Mouse (Mus musculus) midbrain, embryonic 15.5 days (tissue): ENCODE results near the gene Chst15. TPM values are rescaled to one million over a fixed set of nuclear protein-coding genes. Genes with fewer than 3 reads are reported as not detected.

ENCODE experiments used
- ATAC-seq: fragments of 200-750 bp; cut with Nextera tagmentation; replicated peaks from 2 replicates; pipeline ENCODE4 v1.8.0; 2017; ENCODE audit warnings: moderate TSS enrichment
- H3K27ac ChIP-seq: fragments of 300-500 bp; sonication (generic); 2 replicates; pipeline ENCODE4 v1.5.1; 2015; ENCODE audit warnings: mild to moderate bottlenecking, inconsistent platforms
- H3K27me3 ChIP-seq: fragments of 300-500 bp; sonication (generic); replicated peaks from 2 replicates; pipeline ENCODE4 v1.6.1; 2015; ENCODE audit warnings: inconsistent platforms
- H3K36me3 ChIP-seq: fragments of 300-500 bp; sonication (generic); replicated peaks from 2 replicates; pipeline ENCODE4 v1.6.1; 2015; ENCODE audit warnings: inconsistent platforms
- H3K4me1 ChIP-seq: fragments of 300-500 bp; sonication (generic); 2 replicates; pipeline ENCODE4 v1.6.1; 2015; ENCODE audit warnings: inconsistent platforms
- H3K4me2 ChIP-seq: fragments of 300-500 bp; sonication (generic); 2 replicates; pipeline ENCODE4 v1.6.1; 2015; ENCODE audit warnings: inconsistent platforms, mild to moderate bottlenecking, moderate library complexity
- H3K4me3 ChIP-seq: fragments of 300-500 bp; sonication (generic); 2 replicates; pipeline ENCODE4 v1.5.1; 2015; ENCODE audit warnings: mild to moderate bottlenecking, inconsistent platforms
- H3K9ac ChIP-seq: fragments of 300-500 bp; sonication (generic); 2 replicates; pipeline ENCODE4 v1.6.1; 2015; ENCODE audit warnings: mild to moderate bottlenecking, inconsistent platforms
- H3K9me3 ChIP-seq: fragments of 300-500 bp; sonication (generic); 2 replicates; pipeline ENCODE4 v1.6.1; 2016; ENCODE audit warnings: inconsistent platforms
- WGBS: fragments of 180-500 bp; shearing (Covaris S2); methylation state at CpG from one replicate; pipeline ENCODE4 v1.1.7; 2015; ENCODE audit warnings: mixed read lengths; 5-methylcytosine and 5-hydroxymethylcytosine counted together
- polyA plus RNA-seq: library from polyadenylated mRNA; unstranded; fragments of >200 nt; fragmentation: Nextera tagmentation; extraction: Ambion mirVana; gene quantifications from 2 replicates; pipeline ENCODE4 v1.2.1, GENCODE M21; 2015

Gene Chst15
- polyA plus RNA-seq, 1 experiment from 2014 or later = 13.5 TPM

- Histone ChIP-seq H3K9me3 (no peaks in the 10 kb centered on the region), H3K4me2 (no peak overlapping the region), H3K27ac (no peak overlapping the region), H3K27me3 (no peaks in the 10 kb centered on the region), H3K36me3 (no peaks in the 10 kb centered on the region), H3K4me1 (peaks cover 37% of the 10 kb centered on the region), H3K9ac (no peak overlapping the region), H3K4me3 (no peak overlapping the region)
- 45% methylated on average over 14 of the region's 14 CpGs for whole genome bisulfite sequencing
- ATAC-seq = no peak
These were observed 30.2 kb downstream of the Chst15 start for GRCm38 (mm10) chr7:132286630-132287339.

- H3K4me3 ChIP-seq = no peak overlapping the region
- no peak overlapping the region for H3K9ac ChIP-seq
- no peaks in the 10 kb centered on the region for H3K36me3 ChIP-seq
- H3K27me3 ChIP-seq = no peaks in the 10 kb centered on the region
- WGBS = 0% methylated on average over 1 of the region's 1 CpGs
- peak overlapping the region; percentile 48; the same call in 1 of the 2 replicates for H3K27ac ChIP-seq
- no peaks in the 10 kb centered on the region for H3K9me3 ChIP-seq
- 0 out of 2 replicates have a peak, but pooled peaks have one; percentile 20 for ATAC-seq
- no peak overlapping the region for H3K4me2 ChIP-seq
- H3K4me1 ChIP-seq = peaks cover 37% of the 10 kb centered on the region
These were observed 32.2 kb downstream of the Chst15 start for GRCm38 (mm10) chr7:132284795-132285194.

GRCm38 (mm10) chr7:132284048-132284737 is 32.8 kb downstream of the Chst15 start:
- WGBS = 29% methylated on average over 7 of the region's 7 CpGs
- no peak overlapping the region for H3K4me3 ChIP-seq
- H3K9me3 ChIP-seq = no peaks in the 10 kb centered on the region
- no peak overlapping the region for H3K4me2 ChIP-seq
- no peaks in the 10 kb centered on the region for H3K27me3 ChIP-seq
- no peak overlapping the region for H3K9ac ChIP-seq
- H3K4me1 ChIP-seq = peaks cover 37% of the 10 kb centered on the region
- no peaks in the 10 kb centered on the region for H3K36me3 ChIP-seq
- peak overlapping the region; percentile 48; the same call in 1 of the 2 replicates for H3K27ac ChIP-seq
- ATAC-seq = 0 out of 2 replicates have a peak, but pooled peaks have one; percentile 42

GRCm38 (mm10) chr7:132282576-132282975 is 34.5 kb downstream of the Chst15 start:
- WGBS = 83% methylated on average over 2 of the region's 2 CpGs
- no peak for ATAC-seq
- Histone ChIP-seq H3K9ac (no peak overlapping the region), H3K27ac (no peak overlapping the region), H3K4me2 (no peak overlapping the region), H3K4me3 (no peak overlapping the region), H3K9me3 (no peaks in the 10 kb centered on the region), H3K36me3 (no peaks in the 10 kb centered on the region), H3K27me3 (no peaks in the 10 kb centered on the region), H3K4me1 (peaks cover 30% of the 10 kb centered on the region)

GRCm38 (mm10) chr7:132282161-132282560 is 34.9 kb downstream of the Chst15 start:
- peaks cover 30% of the 10 kb centered on the region for H3K4me1 ChIP-seq
- H3K4me3 ChIP-seq = no peak overlapping the region
- no peaks in the 10 kb centered on the region for H3K9me3 ChIP-seq
- H3K36me3 ChIP-seq = no peaks in the 10 kb centered on the region
- no peak overlapping the region for H3K27ac ChIP-seq
- H3K27me3 ChIP-seq = no peaks in the 10 kb centered on the region
- no peak for ATAC-seq
- H3K4me2 ChIP-seq = no peak overlapping the region
- WGBS = 84% methylated on average over 3 of the region's 3 CpGs
- H3K9ac ChIP-seq = no peak overlapping the region

GRCm38 (mm10) chr7:132281753-132282152 is 35.3 kb downstream of the Chst15 start:
- no peak for ATAC-seq

GRCm38 (mm10) chr7:132278658-132279057 is 38.4 kb downstream of the Chst15 start:
- Histone ChIP-seq H3K27me3 (no peaks in the 10 kb centered on the region), H3K4me2 (no peak overlapping the region), H3K4me1 (peaks cover 16% of the 10 kb centered on the region; the same call in 1 of the 2 replicates), H3K36me3 (no peaks in the 10 kb centered on the region), H3K9me3 (no peaks in the 10 kb centered on the region), H3K27ac (no peak overlapping the region), H3K9ac (no peak overlapping the region), H3K4me3 (no peak overlapping the region)
- WGBS = 93% methylated on average over 3 of the region's 3 CpGs
- ATAC-seq = no peak

More at GRCm38 (mm10) chr7:132281753-132282152, 35.3 kb downstream of the Chst15 start:
- Histone ChIP-seq H3K4me2 (no peak overlapping the region), H3K27me3 (no peaks in the 10 kb centered on the region), H3K9me3 (no peaks in the 10 kb centered on the region), H3K36me3 (no peaks in the 10 kb centered on the region), H3K27ac (no peak overlapping the region), H3K4me3 (no peak overlapping the region), H3K4me1 (peaks cover 30% of the 10 kb centered on the region), H3K9ac (no peak overlapping the region)
- WGBS = 70% methylated on average over 4 of the region's 4 CpGs

- Histone ChIP-seq H3K27me3 (no peaks in the 10 kb centered on the region), H3K4me2 (no peak overlapping the region), H3K36me3 (no peaks in the 10 kb centered on the region), H3K4me3 (no peak overlapping the region), H3K9me3 (no peaks in the 10 kb centered on the region), H3K9ac (no peak overlapping the region), H3K27ac (no peak overlapping the region), H3K4me1 (peaks cover 16% of the 10 kb centered on the region; the same call in 1 of the 2 replicates)
- WGBS = 77% methylated on average over 5 of the region's 5 CpGs
- 0 out of 2 replicates have a peak, but pooled peaks have one; percentile 42 for ATAC-seq
These were observed 40.7 kb downstream of the Chst15 start for GRCm38 (mm10) chr7:132276287-132276686.

GRCm38 (mm10) chr7:132273741-132274513 is 43.1 kb downstream of the Chst15 start:
- no peak overlapping the region for H3K4me2 ChIP-seq
- no peak for ATAC-seq
- no peak overlapping the region for H3K9ac ChIP-seq
- 42% methylated on average over 2 of the region's 2 CpGs for WGBS
- H3K4me1 ChIP-seq = peaks cover 16% of the 10 kb centered on the region; the same call in 1 of the 2 replicates
- no peak overlapping the region for H3K4me3 ChIP-seq
- no peaks in the 10 kb centered on the region for H3K36me3 ChIP-seq
- no peak overlapping the region for H3K27ac ChIP-seq
- no peaks in the 10 kb centered on the region for H3K9me3 ChIP-seq
- no peaks in the 10 kb centered on the region for H3K27me3 ChIP-seq

GRCm38 (mm10) chr7:132272984-132273383 is 44.0 kb downstream of the Chst15 start:
- Histone ChIP-seq H3K27ac (no peak overlapping the region), H3K9ac (no peak overlapping the region), H3K27me3 (no peaks in the 10 kb centered on the region), H3K4me1 (peaks cover 16% of the 10 kb centered on the region; the same call in 1 of the 2 replicates), H3K4me2 (no peak overlapping the region), H3K36me3 (no peaks in the 10 kb centered on the region), H3K9me3 (no peaks in the 10 kb centered on the region), H3K4me3 (no peak overlapping the region)
- ATAC-seq = no peak
- 97% methylated on average over 5 of the region's 5 CpGs for WGBS

- no peaks in the 10 kb centered on the region for H3K9me3 ChIP-seq
- no peak overlapping the region for H3K4me3 ChIP-seq
- no peak overlapping the region for H3K27ac ChIP-seq
- H3K4me2 ChIP-seq = no peak overlapping the region
- H3K9ac ChIP-seq = no peak overlapping the region
- H3K36me3 ChIP-seq = no peaks in the 10 kb centered on the region
- H3K4me1 ChIP-seq = no peaks in the 10 kb centered on the region; the same call in 1 of the 2 replicates
- 90% methylated on average over 8 of the region's 8 CpGs for WGBS
- no peaks in the 10 kb centered on the region for H3K27me3 ChIP-seq
- ATAC-seq = no peak
These were observed 46.7 kb downstream of the Chst15 start for GRCm38 (mm10) chr7:132270364-132270763.

GRCm38 (mm10) chr7:132269661-132270060 is 47.4 kb downstream of the Chst15 start:
- H3K4me1 ChIP-seq = peaks cover 3% of the 10 kb centered on the region; the same call in 1 of the 2 replicates
- H3K36me3 ChIP-seq = no peaks in the 10 kb centered on the region
- H3K9ac ChIP-seq = no peak overlapping the region
- no peak overlapping the region for H3K27ac ChIP-seq
- ATAC-seq = no peak
- 80% methylated on average over 3 of the region's 3 CpGs for WGBS
- H3K4me3 ChIP-seq = no peak overlapping the region
- no peak overlapping the region for H3K4me2 ChIP-seq
- no peaks in the 10 kb centered on the region for H3K9me3 ChIP-seq
- H3K27me3 ChIP-seq = no peaks in the 10 kb centered on the region
